Mouse (Mus musculus): ENCODE measurements around the gene Trim17. TPM values are rescaled to one million over a fixed set of nuclear protein-coding genes. Genes with fewer than 3 reads are reported as not detected.

Trim17 gene
- polyA plus RNA-seq, 1 experiment from 2014 or later, result 0.19 TPM

GRCm38 (mm10) chr11:58977607-58978026 is 23.1 kb downstream of the Trim17 start:
- Histone ChIP-seq H3K4me3 (peak overlapping the region; percentile 93), H3K4me1 (peaks cover 48% of the 10 kb centered on the region), H3K36me3 (replicated peaks) (peaks cover 38% of the 10 kb centered on the region), H3K9me3 (no peaks in the 10 kb centered on the region), H3K27me3 (replicated peaks; ENCODE audit: low read depth, poor library complexity, severe bottlenecking) (no peaks in the 10 kb centered on the region), H3K27ac (replicated peaks) (peak overlapping the region; percentile 86)
- WGBS, result under 1% methylated on average over 21 of the region's 21 CpGs
- no peak for DNase-seq (ENCODE audit: low spot score)

DNA sequence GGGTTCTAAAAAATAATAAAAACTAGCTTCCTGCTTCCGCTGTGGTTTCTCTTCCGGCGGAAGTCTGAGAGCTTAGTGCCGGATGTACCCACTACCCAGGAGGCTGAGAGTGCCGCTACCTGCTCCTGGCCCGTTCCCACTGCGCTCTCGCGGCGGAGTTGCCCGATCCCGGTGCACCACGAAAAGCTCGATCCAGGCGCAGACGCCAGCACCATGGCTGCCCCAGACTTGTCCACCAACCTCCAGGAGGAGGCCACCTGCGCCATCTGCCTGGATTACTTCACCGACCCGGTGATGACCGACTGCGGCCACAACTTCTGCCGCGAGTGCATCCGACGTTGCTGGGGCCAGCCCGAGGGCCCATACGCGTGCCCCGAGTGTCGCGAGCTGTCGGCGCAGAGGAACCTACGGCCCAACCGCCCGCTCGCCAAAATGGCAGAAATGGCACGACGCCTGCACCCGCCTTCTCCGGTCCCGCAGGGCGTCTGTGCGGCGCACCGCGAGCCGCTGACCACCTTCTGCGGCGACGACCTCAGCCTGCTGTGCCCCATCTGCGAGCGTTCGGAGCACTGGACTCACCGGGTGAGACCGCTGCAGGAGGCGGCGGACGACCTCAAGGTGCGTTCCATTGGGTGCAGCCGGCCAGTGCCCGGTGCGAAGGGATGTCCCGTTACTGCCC is 23.7 kb downstream of the Trim17 start, which contains the start of gene Trim11:
Gene Trim11, plus strand, starts transcription at position 67 of the 679 bp plus-strand sequence.
- H3K4me3 ChIP-seq, result peak within 1 kb of the TSS; percentile 93
- DNase-seq (ENCODE audit: low spot score), result peak; percentile 83
- WGBS, result under 1% methylated on average over 64 of the region's 64 CpGs
- H3K27me3 ChIP-seq (replicated peaks; ENCODE audit: low read depth, poor library complexity, severe bottlenecking), result no peaks in the 10 kb centered on the region
- peaks cover 48% of the 10 kb centered on the region for H3K4me1 ChIP-seq
- H3K9me3 ChIP-seq, result no peaks in the 10 kb centered on the region
- peak within 1 kb of the TSS; percentile 86 for H3K27ac ChIP-seq (replicated peaks)
- H3K36me3 ChIP-seq (replicated peaks), result peaks cover 42% of the 10 kb centered on the region

DNA sequence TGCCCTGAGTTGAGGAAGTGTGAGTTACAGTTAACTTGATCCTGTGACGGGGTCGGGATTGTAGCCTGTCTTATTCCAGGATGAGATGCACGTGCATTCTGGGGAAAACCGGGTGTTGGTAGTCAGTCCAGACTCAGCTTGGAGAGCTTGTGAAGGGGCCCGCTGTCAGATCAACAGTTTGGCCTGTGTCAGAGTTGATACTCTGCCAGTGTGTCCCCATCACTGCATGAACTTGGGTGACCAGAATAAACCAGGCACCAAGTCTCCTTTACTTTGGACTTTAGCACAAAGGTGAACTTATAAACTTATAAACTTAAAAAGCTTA is 24.2 kb downstream of the Trim17 start:
- Histone ChIP-seq H3K27me3 (replicated peaks; ENCODE audit: low read depth, poor library complexity, severe bottlenecking) (no peaks in the 10 kb centered on the region), H3K36me3 (replicated peaks) (peaks cover 47% of the 10 kb centered on the region), H3K4me1 (peaks cover 48% of the 10 kb centered on the region), H3K9me3 (no peaks in the 10 kb centered on the region), H3K4me3 (peak overlapping the region; percentile 93), H3K27ac (replicated peaks) (peak overlapping the region; percentile 86)
- 3% methylated on average over 5 of the region's 5 CpGs for WGBS
- DNase-seq (ENCODE audit: low spot score), result no peak

DNA sequence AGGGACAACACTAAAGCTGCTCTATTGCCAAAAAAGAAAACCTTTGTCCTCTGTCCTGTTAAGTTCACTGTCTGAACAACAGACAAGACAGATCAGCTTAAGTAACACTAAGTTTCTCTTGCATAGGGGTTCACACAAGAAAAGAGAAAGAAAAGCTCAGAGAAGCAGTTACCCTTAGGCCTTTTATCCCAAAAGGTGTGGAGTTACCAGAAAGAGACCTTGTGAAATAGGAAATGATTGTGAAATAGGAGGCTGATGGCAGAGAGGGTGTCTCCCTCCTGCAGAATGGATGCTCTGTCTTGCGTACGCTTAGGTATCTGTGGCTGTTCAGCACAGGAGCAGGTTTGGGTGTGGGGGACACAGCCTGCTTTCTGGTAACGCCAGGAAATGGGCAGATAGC is 24.7 kb downstream of the Trim17 start:
- Histone ChIP-seq H3K27me3 (replicated peaks; ENCODE audit: low read depth, poor library complexity, severe bottlenecking) (no peaks in the 10 kb centered on the region), H3K27ac (replicated peaks) (no peak overlapping the region; the same call in 1 of the 2 replicates), H3K4me1 (peaks cover 48% of the 10 kb centered on the region), H3K4me3 (peak overlapping the region; percentile 93), H3K36me3 (replicated peaks) (peaks cover 48% of the 10 kb centered on the region), H3K9me3 (no peaks in the 10 kb centered on the region)
- WGBS, result 75% methylated on average over 3 of the region's 3 CpGs
- no peak for DNase-seq (ENCODE audit: low spot score)

GRCm38 (mm10) chr11:58979661-58980060 is 25.2 kb downstream of the Trim17 start:
- H3K4me1 ChIP-seq, result peaks cover 48% of the 10 kb centered on the region
- H3K9me3 ChIP-seq, result no peaks in the 10 kb centered on the region
- WGBS, result 81% methylated on average over 7 of the region's 7 CpGs
- DNase-seq (ENCODE audit: low spot score), result no peak
- peak overlapping the region; percentile 93 for H3K4me3 ChIP-seq
- peaks cover 48% of the 10 kb centered on the region for H3K36me3 ChIP-seq (replicated peaks)
- no peaks in the 10 kb centered on the region for H3K27me3 ChIP-seq (replicated peaks; ENCODE audit: low read depth, poor library complexity, severe bottlenecking)
- no peak overlapping the region; the same call in 1 of the 2 replicates for H3K27ac ChIP-seq (replicated peaks)

- no peak overlapping the region for H3K27ac ChIP-seq (replicated peaks)
- peaks cover 48% of the 10 kb centered on the region for H3K4me1 ChIP-seq
- 69% methylated on average over 5 of the region's 5 CpGs for WGBS
- no peaks in the 10 kb centered on the region for H3K9me3 ChIP-seq
- H3K27me3 ChIP-seq (replicated peaks; ENCODE audit: low read depth, poor library complexity, severe bottlenecking), result no peaks in the 10 kb centered on the region
- DNase-seq (ENCODE audit: low spot score), result no peak
- no peak overlapping the region for H3K4me3 ChIP-seq
- H3K36me3 ChIP-seq (replicated peaks), result peaks cover 50% of the 10 kb centered on the region
These were observed 26.0 kb downstream of the Trim17 start for GRCm38 (mm10) chr11:58980381-58980990.

GRCm38 (mm10) chr11:58981541-58982447 is 27.3 kb downstream of the Trim17 start:
- no peak overlapping the region for H3K4me3 ChIP-seq

DNA sequence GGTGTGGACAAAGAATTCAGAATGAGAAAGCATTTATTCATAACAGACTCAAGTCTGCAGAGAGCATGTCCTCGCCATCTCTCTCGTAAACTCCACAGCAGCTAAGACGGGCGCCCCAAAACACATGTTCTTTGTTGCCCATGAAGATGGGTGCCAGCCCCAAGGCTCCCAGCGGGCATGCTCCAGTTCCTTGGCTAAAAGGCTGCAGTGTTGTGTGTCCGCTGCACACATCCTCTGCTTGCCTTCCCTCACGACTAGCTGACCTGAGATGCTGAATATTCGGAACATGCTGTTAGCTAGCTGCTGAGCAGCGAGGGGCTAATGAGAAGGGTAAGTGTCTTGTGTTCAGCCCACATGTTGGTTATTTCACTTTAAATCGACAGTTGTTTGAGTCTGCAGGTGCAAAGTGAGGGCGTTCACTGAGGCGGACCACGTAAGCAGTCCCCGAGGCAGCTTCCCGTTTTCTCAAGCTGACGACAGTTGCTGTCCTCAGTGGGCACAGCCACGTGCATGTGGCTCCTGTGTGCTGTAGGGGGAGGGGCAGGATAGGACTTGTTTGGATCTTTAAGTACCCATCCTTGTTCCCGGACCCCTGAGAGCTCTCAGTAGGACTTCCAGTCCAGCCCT is 28.1 kb downstream of the Trim17 start:
- Histone ChIP-seq H3K27me3 (replicated peaks; ENCODE audit: low read depth, poor library complexity, severe bottlenecking) (no peaks in the 10 kb centered on the region), H3K4me1 (peaks cover 36% of the 10 kb centered on the region), H3K36me3 (replicated peaks) (peaks cover 66% of the 10 kb centered on the region), H3K4me3 (no peak overlapping the region), H3K27ac (replicated peaks) (no peak overlapping the region; the same call in 1 of the 2 replicates), H3K9me3 (no peaks in the 10 kb centered on the region)
- WGBS, result 86% methylated on average over 18 of the region's 18 CpGs
- no peak for DNase-seq (ENCODE audit: low spot score)

More at GRCm38 (mm10) chr11:58981541-58982447, 27.3 kb downstream of the Trim17 start:
- H3K9me3 ChIP-seq, result no peaks in the 10 kb centered on the region
- peak; percentile 38 for DNase-seq (ENCODE audit: low spot score)
- WGBS, result 68% methylated on average over 14 of the region's 14 CpGs
- no peaks in the 10 kb centered on the region for H3K27me3 ChIP-seq (replicated peaks; ENCODE audit: low read depth, poor library complexity, severe bottlenecking)
- H3K36me3 ChIP-seq (replicated peaks), result peaks cover 58% of the 10 kb centered on the region
- H3K27ac ChIP-seq (replicated peaks), result no peak overlapping the region; the same call in 1 of the 2 replicates
- H3K4me1 ChIP-seq, result peaks cover 41% of the 10 kb centered on the region

- Histone ChIP-seq H3K4me3 (no peak overlapping the region), H3K4me1 (peaks cover 30% of the 10 kb centered on the region), H3K27me3 (replicated peaks; ENCODE audit: low read depth, poor library complexity, severe bottlenecking) (no peaks in the 10 kb centered on the region), H3K27ac (replicated peaks) (no peak overlapping the region), H3K9me3 (no peaks in the 10 kb centered on the region), H3K36me3 (replicated peaks) (peaks cover 78% of the 10 kb centered on the region)
- no peak for DNase-seq (ENCODE audit: low spot score)
- 88% methylated on average over 6 of the region's 6 CpGs for WGBS
These were observed 29.3 kb downstream of the Trim17 start for GRCm38 (mm10) chr11:58983691-58984341.

DNA sequence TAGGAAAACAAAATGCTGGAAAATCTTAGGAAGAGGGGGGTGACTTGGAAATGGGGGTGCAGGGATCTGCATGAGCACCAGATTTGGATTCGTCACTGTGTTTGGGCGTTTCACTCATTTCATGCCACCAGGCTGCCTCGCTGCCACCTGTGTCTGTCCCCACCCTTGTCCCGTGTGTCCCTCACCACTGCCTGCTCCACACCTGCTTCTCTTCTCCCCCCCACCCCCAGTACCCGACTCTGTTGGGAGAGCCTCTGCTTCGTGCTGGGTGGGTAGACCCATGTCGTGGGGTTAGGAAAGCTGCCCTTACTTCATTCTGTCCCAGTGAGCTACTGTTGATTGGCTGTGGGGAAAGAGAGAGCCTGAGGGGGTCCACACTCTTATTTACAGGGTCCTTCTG is 30.2 kb downstream of the Trim17 start:
- Histone ChIP-seq H3K9me3 (no peaks in the 10 kb centered on the region), H3K36me3 (replicated peaks) (peaks cover 87% of the 10 kb centered on the region), H3K27me3 (replicated peaks; ENCODE audit: low read depth, poor library complexity, severe bottlenecking) (no peaks in the 10 kb centered on the region), H3K4me3 (no peak overlapping the region), H3K27ac (replicated peaks) (no peak overlapping the region), H3K4me1 (peaks cover 22% of the 10 kb centered on the region)
- 92% methylated on average over 7 of the region's 7 CpGs for WGBS
- no peak for DNase-seq (ENCODE audit: low spot score)

- no peak overlapping the region for H3K4me3 ChIP-seq
- H3K27me3 ChIP-seq (replicated peaks; ENCODE audit: low read depth, poor library complexity, severe bottlenecking), result no peaks in the 10 kb centered on the region
- peaks cover 94% of the 10 kb centered on the region for H3K36me3 ChIP-seq (replicated peaks)
- H3K27ac ChIP-seq (replicated peaks), result no peak overlapping the region
- DNase-seq (ENCODE audit: low spot score), result no peak
- peaks cover 14% of the 10 kb centered on the region for H3K4me1 ChIP-seq
- WGBS, result 93% methylated on average over 3 of the region's 3 CpGs
- no peaks in the 10 kb centered on the region for H3K9me3 ChIP-seq
These were observed 30.9 kb downstream of the Trim17 start for GRCm38 (mm10) chr11:58985299-58985917.
